Mouse (Mus musculus) limb, embryonic 12.5 days (tissue): ENCODE data around the gene Fam170b. TPM values are rescaled to one million over a fixed set of nuclear protein-coding genes. Genes with fewer than 3 reads are reported as not detected.

Experiments used
- ATAC-seq: fragments of 200-750 bp; cut with Nextera tagmentation; 2 replicates; pipeline ENCODE4 v1.8.0; 2017; ENCODE audit warnings: low read depth, moderate TSS enrichment; ENCODE audit not compliant: insufficient number of reproducible peaks, insufficient read depth, low FRiP score, low TSS enrichment
- H3K27ac ChIP-seq: fragments of 300-500 bp; sonication (generic); 2 replicates; pipeline ENCODE4 v1.5.1; 2016; ENCODE audit warnings: mild to moderate bottlenecking, moderate library complexity
- H3K27me3 ChIP-seq: fragments of 300-500 bp; sonication (generic); 2 replicates; pipeline ENCODE4 v1.6.1; 2016; ENCODE audit warnings: mild to moderate bottlenecking, moderate library complexity
- H3K36me3 ChIP-seq: fragments of 300-500 bp; sonication (generic); 2 replicates; pipeline ENCODE4 v1.6.1; 2016; ENCODE audit warnings: mild to moderate bottlenecking, moderate library complexity
- H3K4me1 ChIP-seq: fragments of 300-500 bp; sonication (generic); replicated peaks from 2 replicates; pipeline ENCODE4 v1.6.1; 2016
- H3K4me2 ChIP-seq: fragments of 300-500 bp; sonication (generic); 2 replicates; pipeline ENCODE4 v1.6.1; 2016; ENCODE audit warnings: mild to moderate bottlenecking, moderate library complexity
- H3K4me3 ChIP-seq: fragments of 300-500 bp; sonication (generic); replicated peaks from 2 replicates; pipeline ENCODE4 v1.5.1; 2016; ENCODE audit warnings: mild to moderate bottlenecking
- H3K9ac ChIP-seq: fragments of 300-500 bp; sonication (generic); replicated peaks from 2 replicates; pipeline ENCODE4 v1.6.1; 2016; ENCODE audit warnings: mild to moderate bottlenecking, moderate library complexity
- H3K9me3 ChIP-seq: fragments of 300-500 bp; sonication (generic); 2 replicates; pipeline ENCODE4 v1.6.1; 2016; ENCODE audit warnings: mild to moderate bottlenecking, moderate library complexity
- WGBS: fragments of 180-500 bp; shearing (Covaris S2); methylation state at CpG from one replicate; pipeline ENCODE4 v1.1.7; 2016; 5-methylcytosine and 5-hydroxymethylcytosine counted together
- polyA plus RNA-seq: library from polyadenylated mRNA; unstranded; fragments of >200 nt; fragmentation: Nextera tagmentation; extraction: Ambion mirVana; gene quantifications from 2 replicates; pipeline ENCODE4 v1.2.1, GENCODE M21; 2016

Fam170b gene
- polyA plus RNA-seq, 1 experiment from 2014 or later, result not detected

DNA sequence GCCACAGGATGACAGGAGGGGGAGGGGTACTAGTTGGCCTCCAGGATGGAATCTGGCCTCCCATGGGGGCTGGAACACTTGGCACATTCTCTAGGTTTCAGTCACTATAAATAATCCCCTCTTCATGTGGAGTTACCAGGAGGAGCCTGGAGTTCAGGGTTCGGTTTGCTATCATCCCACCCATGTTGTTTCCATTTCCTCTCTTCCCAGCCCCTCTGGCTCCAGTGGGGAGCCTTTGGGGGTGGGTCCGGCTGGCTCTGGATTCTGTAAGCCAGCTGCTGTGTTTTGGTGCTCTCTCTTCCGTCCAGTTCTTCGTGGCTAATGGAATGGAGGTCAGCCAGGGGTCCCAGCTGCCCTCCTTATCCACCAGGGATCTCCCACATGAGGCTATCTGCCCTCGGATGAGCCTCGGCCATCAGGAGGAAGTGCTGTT, 27.4 kb downstream of the Fam170b start:
- peaks cover 32% of the 10 kb centered on the region for H3K27me3 ChIP-seq
- no peak overlapping the region for H3K27ac ChIP-seq
- no peak for ATAC-seq
- H3K9ac ChIP-seq, result no peak overlapping the region
- 26% methylated on average over 6 of the region's 6 CpGs for WGBS
- H3K4me2 ChIP-seq, result no peak overlapping the region
- H3K4me3 ChIP-seq, result no peak overlapping the region
- no peaks in the 10 kb centered on the region for H3K9me3 ChIP-seq
- no peaks in the 10 kb centered on the region for H3K36me3 ChIP-seq
- H3K4me1 ChIP-seq, result peaks cover 9% of the 10 kb centered on the region

DNA sequence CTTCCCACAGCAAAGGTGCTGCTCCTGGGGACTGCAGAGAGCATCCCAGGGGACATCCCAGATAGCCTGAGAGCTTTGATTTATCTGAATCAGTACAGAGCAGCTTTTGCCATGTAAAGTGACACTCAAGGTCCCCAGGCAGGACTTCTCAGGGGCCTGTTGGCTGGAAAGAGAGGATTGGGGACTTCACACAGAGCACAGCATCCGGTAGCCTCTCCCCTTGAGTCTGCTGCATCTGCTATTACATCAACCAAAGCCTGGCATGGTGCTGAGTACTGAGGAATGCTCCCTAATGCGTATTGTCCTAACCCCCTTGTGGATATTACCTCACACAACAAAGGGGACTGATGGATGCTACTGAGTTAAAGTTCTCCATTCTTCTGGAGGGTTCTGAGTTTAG, 27.9 kb downstream of the Fam170b start:
- H3K4me3 ChIP-seq, result no peak overlapping the region
- no peak for ATAC-seq
- no peaks in the 10 kb centered on the region for H3K36me3 ChIP-seq
- peaks cover 27% of the 10 kb centered on the region for H3K27me3 ChIP-seq
- peaks cover 9% of the 10 kb centered on the region for H3K4me1 ChIP-seq
- H3K4me2 ChIP-seq, result no peak overlapping the region
- no peaks in the 10 kb centered on the region for H3K9me3 ChIP-seq
- H3K9ac ChIP-seq, result no peak overlapping the region
- WGBS, result 56% methylated on average over 2 of the region's 2 CpGs
- H3K27ac ChIP-seq, result no peak overlapping the region

DNA sequence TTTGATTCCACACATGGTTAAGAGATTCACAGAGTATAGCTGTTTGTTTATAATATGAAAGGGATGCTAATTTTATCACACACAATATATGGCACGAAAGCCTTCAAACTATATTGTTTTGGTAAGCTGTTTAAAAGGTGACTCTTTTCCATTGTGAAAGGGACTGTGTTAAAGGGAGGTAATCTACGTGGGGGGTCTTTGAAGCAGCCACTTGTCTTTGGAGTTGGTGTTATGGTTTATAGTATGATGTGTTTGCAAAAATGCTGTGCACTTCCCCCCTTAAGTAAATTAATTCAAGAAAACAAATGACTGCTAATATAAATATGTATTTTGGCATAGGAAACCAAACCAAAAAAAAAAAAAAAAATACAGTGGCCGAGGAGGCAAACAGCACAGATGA, 31.6 kb downstream of the Fam170b start:
- Histone ChIP-seq H3K4me1 (peaks cover 9% of the 10 kb centered on the region), H3K27ac (no peak overlapping the region), H3K9ac (no peak overlapping the region), H3K4me3 (no peak overlapping the region), H3K4me2 (no peak overlapping the region), H3K27me3 (0 out of 2 replicates have a peak, but pooled peaks cover under 1% of the 10 kb centered on the region), H3K36me3 (no peaks in the 10 kb centered on the region), H3K9me3 (no peaks in the 10 kb centered on the region)
- 82% methylated on average over 3 of the region's 3 CpGs for WGBS
- no peak for ATAC-seq

DNA sequence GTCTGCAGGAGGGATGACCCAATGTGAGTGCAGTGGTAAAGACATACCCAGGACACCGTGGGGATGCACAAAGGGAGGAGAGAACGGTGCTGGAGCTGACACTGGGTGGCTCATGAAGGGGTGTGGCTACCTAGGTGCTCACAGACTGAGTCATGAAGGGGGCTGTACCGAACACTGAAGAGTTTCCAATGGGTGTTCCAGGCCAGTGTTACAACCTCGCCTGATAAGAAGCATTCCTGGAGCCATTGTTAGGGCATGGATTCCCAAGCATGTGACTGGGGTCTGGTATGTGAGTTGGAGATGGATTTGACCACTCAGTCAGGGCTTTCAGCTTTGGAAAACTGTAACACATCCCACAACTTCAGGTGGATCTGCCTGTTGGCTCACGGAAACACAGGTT, 38.2 kb downstream of the Fam170b start:
- ATAC-seq, result no peak
- WGBS, result 76% methylated on average over 5 of the region's 5 CpGs
- H3K9me3 ChIP-seq, result no peaks in the 10 kb centered on the region
- H3K36me3 ChIP-seq, result no peaks in the 10 kb centered on the region
- H3K27me3 ChIP-seq, result no peaks in the 10 kb centered on the region
- H3K4me1 ChIP-seq, result no peaks in the 10 kb centered on the region
- H3K4me2 ChIP-seq, result no peak overlapping the region
- H3K4me3 ChIP-seq, result no peak overlapping the region
- H3K27ac ChIP-seq, result no peak overlapping the region
- H3K9ac ChIP-seq, result no peak overlapping the region

DNA sequence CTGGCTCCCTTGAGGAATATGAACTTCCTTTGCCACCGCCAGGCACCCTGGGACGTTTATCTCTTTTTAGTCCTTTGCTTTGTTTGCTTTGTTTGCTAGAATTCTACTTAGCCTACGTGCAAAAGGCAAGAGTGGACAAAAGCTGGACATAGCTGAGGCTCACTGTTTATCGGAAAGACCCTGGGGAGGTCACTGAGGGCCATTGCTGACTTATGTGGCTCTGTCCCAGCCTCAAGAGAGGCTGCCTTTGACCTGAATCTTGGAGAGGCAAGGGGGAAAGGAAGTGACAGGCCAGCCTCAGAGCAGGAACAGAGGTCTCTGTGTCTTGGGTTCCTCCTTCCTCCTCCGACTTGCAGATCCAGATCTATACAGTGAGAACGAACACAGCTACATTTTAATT, 43.8 kb downstream of the Fam170b start:
- no peak overlapping the region for H3K4me2 ChIP-seq
- no peaks in the 10 kb centered on the region for H3K36me3 ChIP-seq
- H3K4me3 ChIP-seq, result no peak overlapping the region
- H3K27me3 ChIP-seq, result no peaks in the 10 kb centered on the region
- H3K9me3 ChIP-seq, result no peaks in the 10 kb centered on the region
- H3K27ac ChIP-seq, result no peak overlapping the region
- H3K9ac ChIP-seq, result no peak overlapping the region
- ATAC-seq, result no peak
- 88% methylated on average over 6 of the region's 6 CpGs for WGBS
- no peaks in the 10 kb centered on the region for H3K4me1 ChIP-seq

DNA sequence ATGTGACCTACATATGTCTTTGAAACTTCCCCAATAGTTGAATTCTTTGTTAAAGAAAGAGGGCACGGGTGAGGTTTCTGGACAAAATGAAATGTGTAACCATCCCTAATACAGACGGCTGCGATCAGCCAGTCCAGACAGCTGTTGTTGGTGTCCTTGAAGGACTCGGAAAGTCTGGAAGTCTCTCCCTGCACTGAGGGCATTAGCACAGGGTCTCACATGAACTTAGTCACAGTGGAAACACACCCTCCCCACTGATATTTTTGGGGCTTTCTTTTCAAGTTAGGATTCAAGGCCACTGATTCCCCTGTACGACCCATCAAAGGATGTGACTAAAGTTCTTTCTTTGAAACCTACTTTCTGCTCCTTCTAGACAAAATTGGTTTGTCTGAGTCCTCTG, 46.6 kb downstream of the Fam170b start:
- Histone ChIP-seq H3K4me3 (no peak overlapping the region), H3K27ac (no peak overlapping the region), H3K4me2 (no peak overlapping the region), H3K9me3 (no peaks in the 10 kb centered on the region), H3K36me3 (no peaks in the 10 kb centered on the region), H3K9ac (no peak overlapping the region), H3K4me1 (no peaks in the 10 kb centered on the region), H3K27me3 (no peaks in the 10 kb centered on the region)
- no peak for ATAC-seq
- 91% methylated on average over 5 of the region's 5 CpGs for WGBS

DNA sequence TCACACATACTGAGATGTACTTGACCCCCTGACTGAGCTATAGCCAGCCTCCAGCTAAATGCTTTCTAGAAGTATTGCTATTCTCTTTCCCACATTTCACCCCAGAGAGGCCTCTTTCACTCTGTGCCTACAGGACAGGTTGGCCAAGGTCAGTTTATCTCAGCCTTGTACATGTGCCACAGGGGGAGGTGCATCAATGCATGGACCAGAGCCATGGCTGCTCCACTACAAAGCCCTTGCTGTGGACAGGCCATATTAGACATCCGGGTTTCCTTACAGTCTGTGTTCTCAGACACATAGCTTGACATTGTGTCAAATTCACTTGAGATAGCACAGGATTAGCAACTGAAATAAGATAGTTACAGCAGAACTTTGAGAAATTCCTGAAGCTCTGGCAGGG, 47.9 kb downstream of the Fam170b start:
- 88% methylated on average over 1 of the region's 1 CpGs for WGBS
- H3K27ac ChIP-seq, result no peak overlapping the region
- H3K9ac ChIP-seq, result no peak overlapping the region
- H3K36me3 ChIP-seq, result no peaks in the 10 kb centered on the region
- no peaks in the 10 kb centered on the region for H3K4me1 ChIP-seq
- no peaks in the 10 kb centered on the region for H3K9me3 ChIP-seq
- no peaks in the 10 kb centered on the region for H3K27me3 ChIP-seq
- no peak for ATAC-seq
- H3K4me3 ChIP-seq, result no peak overlapping the region
- H3K4me2 ChIP-seq, result no peak overlapping the region

Other genes with a start within 250 kb of the Fam170b start
- gene Prrxl1, start 234.6 kb upstream of the Fam170b start, polyA plus RNA-seq, result 0.59 TPM in 1 of 2 replicates, not detected in the other
- gene 3425401B19Rik, start 148.7 kb upstream of the Fam170b start, polyA plus RNA-seq, result 0.56 and 1.4 TPM in 2 replicates
- 0.31 and 0.68 TPM in 2 replicates for gene Tmem273, start 48.0 kb upstream of the Fam170b start, polyA plus RNA-seq
- gene Vstm4, start 22.8 kb downstream of the Fam170b start, polyA plus RNA-seq, result 7.0 and 7.6 TPM in 2 replicates
- 0.40 and 0.51 TPM in 2 replicates for gene Lrrc18, start 157.4 kb downstream of the Fam170b start, polyA plus RNA-seq